Mouse (Mus musculus): ENCODE measurements around the gene Tbx20. TPM values are rescaled to one million over a fixed set of nuclear protein-coding genes. Genes with fewer than 3 reads are reported as not detected.

Gene Tbx20
- polyA plus RNA-seq, 1 experiment from 2014 or later = not detected

DNA sequence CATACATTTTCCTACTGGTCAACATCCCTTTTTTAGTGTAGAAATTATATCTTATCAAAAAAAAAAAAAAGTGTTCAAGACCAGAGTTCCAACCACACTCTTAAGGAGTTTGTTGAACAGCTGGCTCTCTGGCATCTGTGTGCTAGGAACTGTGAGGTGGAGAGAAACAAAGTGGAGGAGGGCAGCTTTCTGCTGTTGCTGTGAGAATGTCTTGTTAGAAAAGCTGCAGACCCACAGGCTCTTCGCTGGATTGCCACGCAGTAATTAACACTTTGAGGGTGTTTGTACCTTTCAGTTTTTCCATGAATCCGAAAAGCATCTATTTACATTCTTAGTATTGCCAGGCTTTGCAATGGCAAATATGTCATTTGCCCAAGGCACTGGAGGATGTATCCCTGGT is 5.9 kb upstream of the Tbx20 start:
- Histone ChIP-seq H3K4me3 (replicated peaks; ENCODE audit: low read depth, low read length) (no peak overlapping the region), H3K9me3 (ENCODE audit: control insufficient read depth, low read length) (no peaks in the 10 kb centered on the region), H3K4me2 (ENCODE audit: low read length) (no peak overlapping the region), H3K9ac (replicated peaks; ENCODE audit: low read length) (no peak overlapping the region), H3K4me1 (ENCODE audit: control insufficient read depth, insufficient read depth, low read length) (peaks cover 5% of the 10 kb centered on the region), H3K27ac (replicated peaks; ENCODE audit: low read depth, low read length) (no peak overlapping the region), H3K27me3 (ENCODE audit: control insufficient read depth, insufficient read depth, low read length) (peaks cover 73% of the 10 kb centered on the region), H3K36me3 (ENCODE audit: control insufficient read depth, insufficient read depth, low read length) (no peaks in the 10 kb centered on the region)
- WGBS = 6% methylated on average over 3 of the region's 3 CpGs
- peak; percentile 26 for DNase-seq
- no peak for ATAC-seq (ENCODE audit: low FRiP score, low TSS enrichment)

- Histone ChIP-seq H3K4me2 (ENCODE audit: low read length) (no peak overlapping the region), H3K27me3 (ENCODE audit: control insufficient read depth, insufficient read depth, low read length) (peaks cover 87% of the 10 kb centered on the region), H3K27ac (replicated peaks; ENCODE audit: low read depth, low read length) (no peak overlapping the region), H3K4me3 (replicated peaks; ENCODE audit: low read depth, low read length) (no peak overlapping the region), H3K9ac (replicated peaks; ENCODE audit: low read length) (no peak overlapping the region), H3K9me3 (ENCODE audit: control insufficient read depth, low read length) (no peaks in the 10 kb centered on the region), H3K36me3 (ENCODE audit: control insufficient read depth, insufficient read depth, low read length) (no peaks in the 10 kb centered on the region), H3K4me1 (ENCODE audit: control insufficient read depth, insufficient read depth, low read length) (peaks cover 5% of the 10 kb centered on the region)
- ATAC-seq (ENCODE audit: low FRiP score, low TSS enrichment) (no peak), DNase-seq (peak; percentile 36)
- 4% methylated on average over 14 of the region's 14 CpGs for WGBS
Measured at GRCm38 (mm10) chr9:24778571-24778970, 4.5 kb upstream of the Tbx20 start.

GRCm38 (mm10) chr9:24777961-24778360 is 3.9 kb upstream of the Tbx20 start:
- H3K4me1 ChIP-seq (ENCODE audit: control insufficient read depth, insufficient read depth, low read length) = peaks cover 5% of the 10 kb centered on the region
- H3K4me2 ChIP-seq (ENCODE audit: low read length) = no peak overlapping the region
- H3K36me3 ChIP-seq (ENCODE audit: control insufficient read depth, insufficient read depth, low read length) = no peaks in the 10 kb centered on the region
- peaks cover 91% of the 10 kb centered on the region for H3K27me3 ChIP-seq (ENCODE audit: control insufficient read depth, insufficient read depth, low read length)
- 0% methylated on average over 14 of the region's 14 CpGs for WGBS
- H3K9me3 ChIP-seq (ENCODE audit: control insufficient read depth, low read length) = no peaks in the 10 kb centered on the region
- no peak overlapping the region for H3K27ac ChIP-seq (replicated peaks; ENCODE audit: low read depth, low read length)
- DNase-seq (peak; percentile 47), ATAC-seq (ENCODE audit: low FRiP score, low TSS enrichment) (no peak)
- H3K9ac ChIP-seq (replicated peaks; ENCODE audit: low read length) = no peak overlapping the region
- no peak overlapping the region for H3K4me3 ChIP-seq (replicated peaks; ENCODE audit: low read depth, low read length)

- H3K4me2 ChIP-seq (ENCODE audit: low read length) = no peak overlapping the region; the same call in 1 of the 2 replicates
- DNase-seq (peak; percentile 56), ATAC-seq (ENCODE audit: low FRiP score, low TSS enrichment) (no peak)
Measured at GRCm38 (mm10) chr9:24777176-24777895, 3.2 kb upstream of the Tbx20 start.

GRCm38 (mm10) chr9:24776487-24776886 is 2.4 kb upstream of the Tbx20 start:
- peaks cover 94% of the 10 kb centered on the region for H3K27me3 ChIP-seq (ENCODE audit: control insufficient read depth, insufficient read depth, low read length)
- H3K4me1 ChIP-seq (ENCODE audit: control insufficient read depth, insufficient read depth, low read length) = peaks cover 5% of the 10 kb centered on the region
- no peaks in the 10 kb centered on the region for H3K36me3 ChIP-seq (ENCODE audit: control insufficient read depth, insufficient read depth, low read length)
- no peaks in the 10 kb centered on the region for H3K9me3 ChIP-seq (ENCODE audit: control insufficient read depth, low read length)
- 1% methylated on average over 9 of the region's 9 CpGs for WGBS
- H3K4me3 ChIP-seq (replicated peaks; ENCODE audit: low read depth, low read length) = no peak overlapping the region
- no peak overlapping the region for H3K27ac ChIP-seq (replicated peaks; ENCODE audit: low read depth, low read length)
- H3K9ac ChIP-seq (replicated peaks; ENCODE audit: low read length) = no peak overlapping the region
- H3K4me2 ChIP-seq (ENCODE audit: low read length) = no peak overlapping the region
- DNase-seq (peak; percentile 53), ATAC-seq (ENCODE audit: low FRiP score, low TSS enrichment) (no peak)

More at GRCm38 (mm10) chr9:24777176-24777895, 3.2 kb upstream of the Tbx20 start:
- H3K9ac ChIP-seq (replicated peaks; ENCODE audit: low read length) = no peak overlapping the region; the same call in 1 of the 2 replicates
- H3K36me3 ChIP-seq (ENCODE audit: control insufficient read depth, insufficient read depth, low read length) = no peaks in the 10 kb centered on the region
- 0 out of 2 replicates have a peak overlapping the region, but pooled peaks have one; percentile 7 for H3K4me3 ChIP-seq (replicated peaks; ENCODE audit: low read depth, low read length)
- H3K4me1 ChIP-seq (ENCODE audit: control insufficient read depth, insufficient read depth, low read length) = peaks cover 5% of the 10 kb centered on the region
- peaks cover 94% of the 10 kb centered on the region for H3K27me3 ChIP-seq (ENCODE audit: control insufficient read depth, insufficient read depth, low read length)
- H3K9me3 ChIP-seq (ENCODE audit: control insufficient read depth, low read length) = no peaks in the 10 kb centered on the region
- under 1% methylated on average over 37 of the region's 37 CpGs for WGBS
- no peak overlapping the region for H3K27ac ChIP-seq (replicated peaks; ENCODE audit: low read depth, low read length)

- ATAC-seq (ENCODE audit: low FRiP score, low TSS enrichment) = no peak
- peak; percentile 26 for DNase-seq
Measured at GRCm38 (mm10) chr9:24775567-24775966, 1.5 kb upstream of the Tbx20 start.

DNA sequence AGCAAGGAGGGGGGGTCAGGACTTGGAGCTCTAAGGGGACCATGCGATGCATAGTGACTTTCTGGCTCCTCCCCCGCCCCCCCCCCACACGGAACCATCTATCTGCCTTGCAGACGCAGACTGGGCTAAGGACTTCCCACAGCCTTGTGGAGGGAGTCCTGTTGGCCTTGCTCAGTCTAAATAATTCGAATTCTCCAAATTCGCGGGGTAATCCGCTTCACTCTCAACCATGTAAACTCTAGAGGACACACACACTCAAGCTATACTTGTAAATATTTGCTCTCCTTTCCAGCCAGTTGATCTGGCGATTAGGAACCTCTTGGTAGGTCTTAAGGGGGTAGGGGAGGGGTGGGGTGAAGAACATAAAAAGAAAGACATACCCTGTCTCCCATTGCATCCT is 898 bp upstream of the Tbx20 start:
- H3K9me3 ChIP-seq (ENCODE audit: control insufficient read depth, low read length) = no peaks in the 10 kb centered on the region
- 1% methylated on average over 9 of the region's 9 CpGs for WGBS
- DNase-seq (no peak), ATAC-seq (ENCODE audit: low FRiP score, low TSS enrichment) (no peak)
- no peak overlapping the region for H3K4me2 ChIP-seq (ENCODE audit: low read length)
- no peak overlapping the region for H3K4me3 ChIP-seq (replicated peaks; ENCODE audit: low read depth, low read length)
- H3K27ac ChIP-seq (replicated peaks; ENCODE audit: low read depth, low read length) = no peak overlapping the region
- no peaks in the 10 kb centered on the region for H3K36me3 ChIP-seq (ENCODE audit: control insufficient read depth, insufficient read depth, low read length)
- H3K9ac ChIP-seq (replicated peaks; ENCODE audit: low read length) = no peak overlapping the region
- no peaks in the 10 kb centered on the region for H3K4me1 ChIP-seq (ENCODE audit: control insufficient read depth, insufficient read depth, low read length)
- peaks cover 94% of the 10 kb centered on the region for H3K27me3 ChIP-seq (ENCODE audit: control insufficient read depth, insufficient read depth, low read length)

More at GRCm38 (mm10) chr9:24775567-24775966, 1.5 kb upstream of the Tbx20 start:
- H3K9me3 ChIP-seq (ENCODE audit: control insufficient read depth, low read length) = no peaks in the 10 kb centered on the region
- no peaks in the 10 kb centered on the region for H3K36me3 ChIP-seq (ENCODE audit: control insufficient read depth, insufficient read depth, low read length)
- no peak overlapping the region for H3K27ac ChIP-seq (replicated peaks; ENCODE audit: low read depth, low read length)
- H3K27me3 ChIP-seq (ENCODE audit: control insufficient read depth, insufficient read depth, low read length) = peaks cover 94% of the 10 kb centered on the region
- H3K4me1 ChIP-seq (ENCODE audit: control insufficient read depth, insufficient read depth, low read length) = no peaks in the 10 kb centered on the region
- H3K4me2 ChIP-seq (ENCODE audit: low read length) = no peak overlapping the region
- 4% methylated on average over 1 of the region's 1 CpGs for WGBS
- H3K4me3 ChIP-seq (replicated peaks; ENCODE audit: low read depth, low read length) = no peak overlapping the region
- H3K9ac ChIP-seq (replicated peaks; ENCODE audit: low read length) = no peak overlapping the region

GRCm38 (mm10) chr9:24773669-24774068 is 434 bp downstream of the Tbx20 start:
- no peaks in the 10 kb centered on the region for H3K9me3 ChIP-seq (ENCODE audit: control insufficient read depth, low read length)
- ATAC-seq (ENCODE audit: low FRiP score, low TSS enrichment) = no peak

GRCm38 (mm10) chr9:24773171-24773570 is 932 bp downstream of the Tbx20 start:
- DNase-seq = peak; percentile 31
- no peak overlapping the region for H3K4me3 ChIP-seq (replicated peaks; ENCODE audit: low read depth, low read length)
- no peak overlapping the region for H3K9ac ChIP-seq (replicated peaks; ENCODE audit: low read length)
- 2% methylated on average over 9 of the region's 9 CpGs for WGBS
- ATAC-seq (ENCODE audit: low FRiP score, low TSS enrichment) = no peak
- H3K27ac ChIP-seq (replicated peaks; ENCODE audit: low read depth, low read length) = no peak overlapping the region
- H3K4me2 ChIP-seq (ENCODE audit: low read length) = no peak overlapping the region
- peaks cover 93% of the 10 kb centered on the region for H3K27me3 ChIP-seq (ENCODE audit: control insufficient read depth, insufficient read depth, low read length)
- no peaks in the 10 kb centered on the region for H3K9me3 ChIP-seq (ENCODE audit: control insufficient read depth, low read length)
- no peaks in the 10 kb centered on the region for H3K36me3 ChIP-seq (ENCODE audit: control insufficient read depth, insufficient read depth, low read length)
- H3K4me1 ChIP-seq (ENCODE audit: control insufficient read depth, insufficient read depth, low read length) = no peaks in the 10 kb centered on the region

More at GRCm38 (mm10) chr9:24773669-24774068, 434 bp downstream of the Tbx20 start:
- no peaks in the 10 kb centered on the region for H3K36me3 ChIP-seq (ENCODE audit: control insufficient read depth, insufficient read depth, low read length)
- DNase-seq = peak; percentile 25
- no peak overlapping the region for H3K9ac ChIP-seq (replicated peaks; ENCODE audit: low read length)
- H3K27ac ChIP-seq (replicated peaks; ENCODE audit: low read depth, low read length) = no peak overlapping the region
- under 1% methylated on average over 19 of the region's 19 CpGs for WGBS
- peak overlapping the region; percentile 42 for H3K4me2 ChIP-seq (ENCODE audit: low read length)
- H3K4me3 ChIP-seq (replicated peaks; ENCODE audit: low read depth, low read length) = peak overlapping the region; percentile 23; the same call in 1 of the 2 replicates
- no peaks in the 10 kb centered on the region for H3K4me1 ChIP-seq (ENCODE audit: control insufficient read depth, insufficient read depth, low read length)
- peaks cover 91% of the 10 kb centered on the region for H3K27me3 ChIP-seq (ENCODE audit: control insufficient read depth, insufficient read depth, low read length)
